Mouse (Mus musculus): ENCODE measurements around the gene Drc1. TPM values are rescaled to one million over a fixed set of nuclear protein-coding genes. Genes with fewer than 3 reads are reported as not detected.

Gene Drc1
- polyA plus RNA-seq, 1 experiment from 2014 or later = 0.46 TPM

GRCm38 (mm10) chr5:30247666-30248065 lies 33.5 kb upstream of the Drc1 start:
- no peaks in the 10 kb centered on the region for H3K9me3 ChIP-seq
- ATAC-seq (ENCODE audit: insufficient number of reproducible peaks, low FRiP score, low TSS enrichment, low read depth) = no peak
- H3K4me2 ChIP-seq = no peak overlapping the region
- H3K36me3 ChIP-seq = peaks cover 17% of the 10 kb centered on the region
- H3K4me1 ChIP-seq = peaks cover 9% of the 10 kb centered on the region; the same call in 1 of the 2 replicates
- H3K27ac ChIP-seq = no peak overlapping the region
- H3K9ac ChIP-seq = no peak overlapping the region
- 97% methylated on average over 1 of the region's 1 CpGs for WGBS
- no peak overlapping the region for H3K4me3 ChIP-seq
- H3K27me3 ChIP-seq = no peaks in the 10 kb centered on the region

- Histone ChIP-seq H3K4me1 (no peaks in the 10 kb centered on the region), H3K9me3 (no peaks in the 10 kb centered on the region), H3K27ac (no peak overlapping the region), H3K4me3 (no peak overlapping the region), H3K27me3 (no peaks in the 10 kb centered on the region), H3K4me2 (no peak overlapping the region), H3K9ac (no peak overlapping the region), H3K36me3 (peaks cover 51% of the 10 kb centered on the region)
- ATAC-seq (ENCODE audit: insufficient number of reproducible peaks, low FRiP score, low TSS enrichment, low read depth) = no peak
- 88% methylated on average over 12 of the region's 12 CpGs for WGBS
Observed at GRCm38 (mm10) chr5:30255567-30256354, 25.4 kb upstream of the Drc1 start.

GRCm38 (mm10) chr5:30258776-30259175 lies 22.4 kb upstream of the Drc1 start:
- no peaks in the 10 kb centered on the region for H3K4me1 ChIP-seq
- H3K4me3 ChIP-seq = no peak overlapping the region
- H3K9ac ChIP-seq = no peak overlapping the region
- no peak overlapping the region for H3K4me2 ChIP-seq
- no peaks in the 10 kb centered on the region for H3K9me3 ChIP-seq
- H3K27ac ChIP-seq = no peak overlapping the region
- ATAC-seq (ENCODE audit: insufficient number of reproducible peaks, low FRiP score, low TSS enrichment, low read depth) = no peak
- no peaks in the 10 kb centered on the region for H3K27me3 ChIP-seq
- peaks cover 50% of the 10 kb centered on the region for H3K36me3 ChIP-seq
- 90% methylated on average over 7 of the region's 7 CpGs for WGBS

GRCm38 (mm10) chr5:30270571-30271190 lies 10.5 kb upstream of the Drc1 start:
- Histone ChIP-seq H3K4me1 (peaks cover 19% of the 10 kb centered on the region; the same call in 1 of the 2 replicates), H3K4me3 (no peak overlapping the region), H3K4me2 (no peak overlapping the region), H3K27me3 (no peaks in the 10 kb centered on the region), H3K36me3 (peaks cover 23% of the 10 kb centered on the region), H3K27ac (peak overlapping the region; percentile 47), H3K9me3 (no peaks in the 10 kb centered on the region), H3K9ac (no peak overlapping the region)
- 57% methylated on average over 11 of the region's 11 CpGs for WGBS
- no peak for ATAC-seq (ENCODE audit: insufficient number of reproducible peaks, low FRiP score, low TSS enrichment, low read depth)

- Histone ChIP-seq H3K9me3 (no peaks in the 10 kb centered on the region), H3K27me3 (no peaks in the 10 kb centered on the region), H3K9ac (no peak overlapping the region), H3K27ac (no peak overlapping the region), H3K4me2 (no peak overlapping the region), H3K4me3 (no peak overlapping the region), H3K36me3 (peaks cover 13% of the 10 kb centered on the region), H3K4me1 (peaks cover 19% of the 10 kb centered on the region; the same call in 1 of the 2 replicates)
- WGBS = 75% methylated on average over 11 of the region's 11 CpGs
- ATAC-seq (ENCODE audit: insufficient number of reproducible peaks, low FRiP score, low TSS enrichment, low read depth) = no peak
Observed at GRCm38 (mm10) chr5:30271599-30272281, 9.4 kb upstream of the Drc1 start.

- Histone ChIP-seq H3K27ac (no peak overlapping the region), H3K36me3 (no peaks in the 10 kb centered on the region), H3K9ac (no peak overlapping the region), H3K9me3 (no peaks in the 10 kb centered on the region), H3K4me3 (no peak overlapping the region), H3K4me2 (no peak overlapping the region), H3K4me1 (peaks cover 4% of the 10 kb centered on the region), H3K27me3 (no peaks in the 10 kb centered on the region)
- no peak for ATAC-seq (ENCODE audit: insufficient number of reproducible peaks, low FRiP score, low TSS enrichment, low read depth)
- 81% methylated on average over 2 of the region's 2 CpGs for WGBS
Observed at GRCm38 (mm10) chr5:30276361-30276760, 4.8 kb upstream of the Drc1 start.

GRCm38 (mm10) chr5:30278952-30279351 lies 2.2 kb upstream of the Drc1 start:
- Histone ChIP-seq H3K4me1 (peaks cover 6% of the 10 kb centered on the region), H3K9ac (no peak overlapping the region), H3K4me2 (no peak overlapping the region), H3K36me3 (no peaks in the 10 kb centered on the region), H3K27me3 (peaks cover 2% of the 10 kb centered on the region; the same call in 1 of the 2 replicates), H3K4me3 (no peak overlapping the region), H3K27ac (no peak overlapping the region), H3K9me3 (no peaks in the 10 kb centered on the region)
- WGBS = 62% methylated on average over 3 of the region's 3 CpGs
- no peak for ATAC-seq (ENCODE audit: insufficient number of reproducible peaks, low FRiP score, low TSS enrichment, low read depth)

- ATAC-seq (ENCODE audit: insufficient number of reproducible peaks, low FRiP score, low TSS enrichment, low read depth) = no peak
- Histone ChIP-seq H3K9me3 (no peaks in the 10 kb centered on the region), H3K36me3 (no peaks in the 10 kb centered on the region), H3K27ac (no peak overlapping the region), H3K4me1 (peaks cover 6% of the 10 kb centered on the region), H3K27me3 (peaks cover 2% of the 10 kb centered on the region; the same call in 1 of the 2 replicates), H3K4me2 (no peak overlapping the region), H3K9ac (no peak overlapping the region), H3K4me3 (no peak overlapping the region)
- 85% methylated on average over 4 of the region's 4 CpGs for WGBS
Observed at GRCm38 (mm10) chr5:30279446-30279845, 1.7 kb upstream of the Drc1 start.

- Histone ChIP-seq H3K9ac (0 out of 2 replicates have a peak overlapping the region, but pooled peaks have one; percentile 17), H3K9me3 (no peaks in the 10 kb centered on the region), H3K27ac (no peak overlapping the region), H3K4me3 (peak overlapping the region; percentile 37), H3K36me3 (no peaks in the 10 kb centered on the region), H3K4me1 (peaks cover 6% of the 10 kb centered on the region), H3K4me2 (peak overlapping the region; percentile 68), H3K27me3 (peaks cover 2% of the 10 kb centered on the region; the same call in 1 of the 2 replicates)
- 44% methylated on average over 9 of the region's 9 CpGs for WGBS
- ATAC-seq (ENCODE audit: insufficient number of reproducible peaks, low FRiP score, low TSS enrichment, low read depth) = no peak
Observed at GRCm38 (mm10) chr5:30280864-30281263, 324 bp upstream of the Drc1 start.

- Histone ChIP-seq H3K9ac (no peak overlapping the region), H3K4me1 (peaks cover 4% of the 10 kb centered on the region), H3K4me3 (no peak overlapping the region), H3K27me3 (peaks cover 2% of the 10 kb centered on the region; the same call in 1 of the 2 replicates), H3K4me2 (no peak overlapping the region), H3K36me3 (no peaks in the 10 kb centered on the region), H3K27ac (no peak overlapping the region), H3K9me3 (no peaks in the 10 kb centered on the region)
- WGBS = 80% methylated on average over 10 of the region's 10 CpGs
- ATAC-seq (ENCODE audit: insufficient number of reproducible peaks, low FRiP score, low TSS enrichment, low read depth) = no peak
Observed at GRCm38 (mm10) chr5:30285944-30286799, 5.0 kb downstream of the Drc1 start.

GRCm38 (mm10) chr5:30287106-30287882 lies 6.1 kb downstream of the Drc1 start:
- Histone ChIP-seq H3K4me2 (no peak overlapping the region), H3K9ac (no peak overlapping the region), H3K27me3 (no peaks in the 10 kb centered on the region), H3K36me3 (no peaks in the 10 kb centered on the region), H3K4me1 (no peaks in the 10 kb centered on the region), H3K4me3 (no peak overlapping the region), H3K27ac (no peak overlapping the region), H3K9me3 (no peaks in the 10 kb centered on the region)
- 67% methylated on average over 9 of the region's 9 CpGs for WGBS
- no peak for ATAC-seq (ENCODE audit: insufficient number of reproducible peaks, low FRiP score, low TSS enrichment, low read depth)

All from limb, embryonic 15.5 days (tissue).